Mouse (Mus musculus) myocyte (in vitro differentiated cells): ENCODE data around the gene Vmn1r10. TPM values are rescaled to one million over a fixed set of nuclear protein-coding genes. Genes with fewer than 3 reads are reported as not detected.

Experiments
- H3K27me3 ChIP-seq: one replicate; pipeline ENCODE4 v1.6.1; 2011; ENCODE audit not compliant: control insufficient read depth, insufficient read depth, insufficient read length
- H3K36me3 ChIP-seq: one replicate; pipeline ENCODE4 v1.6.1; 2011; ENCODE audit not compliant: control insufficient read depth, insufficient read depth
- H3K4me2 ChIP-seq: one replicate; pipeline ENCODE4 v1.6.1; 2011; ENCODE audit warnings: low read depth, control low read depth
- H3K4me3 ChIP-seq: one replicate; pipeline ENCODE4 v1.5.1; 2011; ENCODE audit warnings: mild to moderate bottlenecking, control low read depth, moderate library complexity
- H3K79me2 ChIP-seq: one replicate; pipeline ENCODE4 v1.6.1; 2011; ENCODE audit not compliant: control insufficient read depth, insufficient read depth
- H3ac ChIP-seq: one replicate; pipeline ENCODE4 v1.6.1; 2011; ENCODE audit not compliant: control insufficient read depth, insufficient read length
- CEBPB ChIP-seq: IDR thresholded peaks from 2 replicates; pipeline ENCODE4 v1.6.1; 2011; ENCODE audit warnings: mild to moderate bottlenecking, moderate library complexity; ENCODE audit not compliant: poor library complexity, insufficient read depth, severe bottlenecking
- E2F4 ChIP-seq: IDR thresholded peaks from one replicate; pipeline ENCODE4 v1.6.1; 2011; ENCODE audit warnings: mild to moderate bottlenecking, control low read depth, moderate library complexity; ENCODE audit not compliant: insufficient read depth
- MAX ChIP-seq: IDR thresholded peaks from one replicate; pipeline ENCODE4 v1.6.1; 2011; ENCODE audit warnings: low read depth, mild to moderate bottlenecking, control low read depth
- MYOD1 ChIP-seq, 3 experiments: IDR thresholded peaks; one replicate each; pipeline ENCODE4 v1.6.1; 2011; ENCODE audit warnings: control low read depth in 2 of 3, low read depth in 2 of 3, mild to moderate bottlenecking in 2 of 3, moderate library complexity in 1 of 3; ENCODE audit not compliant: insufficient read length in 2 of 3, control insufficient read depth in 1 of 3
- MYOG ChIP-seq, 3 experiments: IDR thresholded peaks; one replicate each; pipeline ENCODE4 v1.6.1; 2011; ENCODE audit warnings: control low read depth in 2 of 3, low read depth in 2 of 3, mild to moderate bottlenecking in 2 of 3; ENCODE audit not compliant: insufficient read length in 2 of 3, control insufficient read depth in 1 of 3, insufficient read depth in 1 of 3
- POLR2A ChIP-seq: IDR thresholded peaks from one replicate; pipeline ENCODE4 v1.6.1; 2011; ENCODE audit warnings: low read depth, mild to moderate bottlenecking, control low read depth, moderate library complexity; ENCODE audit not compliant: insufficient read length
- POLR2AphosphoS2 ChIP-seq: IDR thresholded peaks from one replicate; pipeline ENCODE4 v1.6.1; 2011; ENCODE audit warnings: low read depth, control low read depth; ENCODE audit not compliant: insufficient read length
- REST ChIP-seq: IDR thresholded peaks from one replicate; pipeline ENCODE4 v1.6.1; 2011; ENCODE audit warnings: mild to moderate bottlenecking, control low read depth, moderate library complexity; ENCODE audit not compliant: insufficient read depth, insufficient read length
- SRF ChIP-seq: IDR thresholded peaks from one replicate; pipeline ENCODE4 v1.6.1; 2011; ENCODE audit warnings: low read depth; ENCODE audit not compliant: control insufficient read depth, insufficient read length
- TCF12 ChIP-seq: IDR thresholded peaks from one replicate; pipeline ENCODE4 v1.6.1; 2011; ENCODE audit warnings: mild to moderate bottlenecking, control low read depth; ENCODE audit not compliant: poor library complexity, insufficient read depth, severe bottlenecking
- TCF3 ChIP-seq: IDR thresholded peaks from one replicate; pipeline ENCODE4 v1.6.1; 2011; ENCODE audit warnings: low read depth, control low read depth; ENCODE audit not compliant: insufficient read length
- USF1 ChIP-seq: IDR thresholded peaks from one replicate; pipeline ENCODE4 v1.6.1; 2011; ENCODE audit warnings: low read depth, mild to moderate bottlenecking, control low read depth, moderate library complexity
- polyA plus RNA-seq: library from polyadenylated mRNA; unstranded; fragments of >200 nt; fragmentation: generic; extraction: Trizol; gene quantifications from one replicate; pipeline ENCODE4 v1.2.1, GENCODE M21; 2012; ENCODE audit warnings: missing spikeins

Gene Vmn1r10
- polyA plus RNA-seq: not detected

- Histone ChIP-seq H3K27me3 (no peaks in the 10 kb centered on the region), H3K36me3 (no peaks in the 10 kb centered on the region), H3K79me2 (no peaks in the 10 kb centered on the region), H3K4me2 (no peak within 1 kb of the TSS), H3K4me3 (no peak within 1 kb of the TSS), H3ac (no peak within 1 kb of the TSS)
- TF ChIP-seq POLR2A (no peak), MAX (no peak), TCF3 (no peak), CEBPB (no peak), MYOD1 (IDR thresholded peaks at IDR 0.05; ENCODE audit: control insufficient read depth in 1 of 3, insufficient read length in 2 of 3, low read depth in 2 of 3) (no peak), E2F4 (no peak), POLR2AphosphoS2 (no peak), REST (no peak), SRF (no peak), TCF12 (no peak), MYOG (IDR thresholded peaks at IDR 0.05; ENCODE audit: control insufficient read depth in 1 of 3, insufficient read depth in 1 of 3, insufficient read length in 2 of 3, low read depth in 2 of 3) (no peak)
Observed at GRCm38 (mm10) chr6:57109154-57109553, at the start of gene Vmn1r10. Vmn1r10 (plus strand) TSS chr6:57109454.

GRCm38 (mm10) chr6:57063730-57064129 lies 45.5 kb upstream of the Vmn1r10 start:
- no peak for TF ChIP-seq MAX
- TF ChIP-seq TCF3: no peak
- no peak for TF ChIP-seq POLR2A
- TF ChIP-seq POLR2AphosphoS2: no peak
- no peak for TF ChIP-seq REST
- no peak for TF ChIP-seq USF1
- TF ChIP-seq E2F4: no peak
- TF ChIP-seq SRF: no peak
- no peak for TF ChIP-seq MYOD1 (IDR thresholded peaks at IDR 0.05; ENCODE audit: control insufficient read depth in 1 of 3, insufficient read length in 2 of 3, low read depth in 2 of 3)
- no peak for TF ChIP-seq MYOG (IDR thresholded peaks at IDR 0.05; ENCODE audit: control insufficient read depth in 1 of 3, insufficient read depth in 1 of 3, insufficient read length in 2 of 3, low read depth in 2 of 3)
- TF ChIP-seq CEBPB: no peak
- TF ChIP-seq TCF12: no peak
- Histone ChIP-seq H3K4me2 (no peak overlapping the region), H3K79me2 (no peaks in the 10 kb centered on the region), H3K4me3 (no peak overlapping the region), H3K36me3 (no peaks in the 10 kb centered on the region), H3K27me3 (no peaks in the 10 kb centered on the region), H3ac (no peak overlapping the region)

DNA sequence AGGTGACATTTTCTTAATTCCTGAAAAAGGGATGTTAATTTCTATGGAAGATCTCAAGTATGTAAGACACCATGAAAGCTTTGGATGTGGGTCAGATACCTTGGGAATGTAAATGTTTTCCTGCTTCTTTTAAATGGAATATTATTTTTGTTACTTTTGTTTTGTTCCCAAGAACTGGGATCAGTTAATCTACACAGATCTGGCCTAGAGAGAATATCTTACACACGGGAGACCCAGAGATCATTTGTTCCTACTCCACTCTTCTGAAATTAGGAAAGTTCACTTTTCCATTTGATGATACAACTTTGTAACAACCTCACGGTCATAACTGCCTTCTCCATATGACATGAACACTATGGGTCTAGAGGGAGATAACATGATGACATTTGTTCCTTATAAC lies 42.8 kb upstream of the Vmn1r10 start, which contains the start of gene Vmn1r9:
Gene Vmn1r9, plus strand, starts transcription at position 301 of the 400 bp plus-strand sequence.
- Histone ChIP-seq H3K36me3 (no peaks in the 10 kb centered on the region), H3K4me3 (no peak within 1 kb of the TSS), H3K4me2 (no peak within 1 kb of the TSS), H3ac (no peak within 1 kb of the TSS), H3K79me2 (no peaks in the 10 kb centered on the region), H3K27me3 (no peaks in the 10 kb centered on the region)
- TF ChIP-seq POLR2AphosphoS2: no peak
- no peak for TF ChIP-seq MYOG (IDR thresholded peaks at IDR 0.05; ENCODE audit: control insufficient read depth in 1 of 3, insufficient read depth in 1 of 3, insufficient read length in 2 of 3, low read depth in 2 of 3)
- no peak for TF ChIP-seq MAX
- TF ChIP-seq E2F4: no peak
- TF ChIP-seq TCF3: no peak
- TF ChIP-seq MYOD1 (IDR thresholded peaks at IDR 0.05; ENCODE audit: control insufficient read depth in 1 of 3, insufficient read length in 2 of 3, low read depth in 2 of 3): no peak

DNA sequence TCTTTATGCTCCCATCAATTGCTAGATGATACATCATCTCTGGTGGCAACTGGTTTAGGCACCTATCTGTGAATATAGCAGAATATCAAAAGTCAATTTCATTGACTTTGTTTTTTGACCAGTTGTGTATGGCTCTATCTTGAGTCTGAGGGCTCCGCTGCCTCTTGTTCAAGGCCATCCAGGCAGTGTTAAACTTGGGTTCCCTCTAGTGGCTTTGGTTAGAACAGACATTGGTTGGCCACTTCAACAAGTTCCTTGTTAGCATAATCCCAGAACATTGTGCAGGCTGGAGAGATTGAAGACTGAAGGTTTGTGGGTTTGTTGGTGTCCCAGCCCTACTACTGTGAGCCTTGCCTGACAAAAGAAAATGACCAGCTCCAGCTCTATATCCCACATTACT lies 2.9 kb upstream of the Vmn1r10 start:
- Histone ChIP-seq H3K4me2 (no peak overlapping the region), H3K4me3 (no peak overlapping the region), H3K27me3 (no peaks in the 10 kb centered on the region), H3ac (no peak overlapping the region), H3K79me2 (no peaks in the 10 kb centered on the region), H3K36me3 (no peaks in the 10 kb centered on the region)
- no peak for TF ChIP-seq MYOD1 (IDR thresholded peaks at IDR 0.05; ENCODE audit: control insufficient read depth in 1 of 3, insufficient read length in 2 of 3, low read depth in 2 of 3)
- TF ChIP-seq E2F4: no peak
- TF ChIP-seq REST: no peak
- no peak for TF ChIP-seq TCF3
- no peak for TF ChIP-seq MYOG (IDR thresholded peaks at IDR 0.05; ENCODE audit: control insufficient read depth in 1 of 3, insufficient read depth in 1 of 3, insufficient read length in 2 of 3, low read depth in 2 of 3)
- TF ChIP-seq POLR2AphosphoS2: no peak
- TF ChIP-seq POLR2A: no peak
- no peak for TF ChIP-seq CEBPB
- TF ChIP-seq USF1: no peak
- TF ChIP-seq MAX: no peak
- no peak for TF ChIP-seq TCF12
- TF ChIP-seq SRF: no peak

- TF ChIP-seq E2F4 (no peak), MYOD1 (IDR thresholded peaks at IDR 0.05; ENCODE audit: control insufficient read depth in 1 of 3, insufficient read length in 2 of 3, low read depth in 2 of 3) (no peak), MAX (no peak), REST (no peak), POLR2A (no peak), CEBPB (no peak), MYOG (IDR thresholded peaks at IDR 0.05; ENCODE audit: control insufficient read depth in 1 of 3, insufficient read depth in 1 of 3, insufficient read length in 2 of 3, low read depth in 2 of 3) (no peak), USF1 (no peak)
- no peak within 1 kb of the TSS for H3ac ChIP-seq
- no peaks in the 10 kb centered on the region for H3K27me3 ChIP-seq
- H3K4me2 ChIP-seq: no peak within 1 kb of the TSS
- H3K36me3 ChIP-seq: no peaks in the 10 kb centered on the region
- H3K4me3 ChIP-seq: no peak within 1 kb of the TSS
- H3K79me2 ChIP-seq: no peaks in the 10 kb centered on the region
Observed at GRCm38 (mm10) chr6:57133155-57133554, 23.9 kb downstream of the Vmn1r10 start, which contains the start of gene Vmn1r11. Vmn1r11 (plus strand) TSS chr6:57133455.
